Mouse (Mus musculus) CH12.LX (cell line): ENCODE data around the gene Tcam1. TPM values are rescaled to one million over a fixed set of nuclear protein-coding genes. Genes with fewer than 3 reads are reported as not detected.

Experiments
- DNase-seq: peaks from one replicate; pipeline ENCODE4 v3.0.0-alpha.2; 2013; ENCODE audit errors: extremely low read depth
- H3K27ac ChIP-seq: 2 replicates; pipeline ENCODE4 v1.5.1; 2012; ENCODE audit warnings: low read depth, mild to moderate bottlenecking, control low read depth, moderate library complexity; ENCODE audit not compliant: insufficient read depth
- H3K27me3 ChIP-seq: replicated peaks from 2 replicates; pipeline ENCODE3; 2012; ENCODE audit warnings: inconsistent platforms
- H3K36me3 ChIP-seq, 2 experiments: replicated peaks in 1 of 2; 2 replicates each; pipeline versions ENCODE3 to v1.6.1; 2012; ENCODE audit warnings: inconsistent platforms in 1 of 2, low read length in 1 of 2, mild to moderate bottlenecking in 1 of 2, mixed read lengths in 1 of 2, moderate library complexity in 1 of 2; ENCODE audit not compliant: control insufficient read depth in 1 of 2, insufficient read depth in 1 of 2
- H3K4me1 ChIP-seq, 2 experiments: 2 replicates each; pipeline ENCODE4 v1.6.1; 2012; ENCODE audit warnings: inconsistent platforms in 1 of 2, moderate library complexity in 1 of 2; ENCODE audit not compliant: insufficient read depth in 2 of 2, control insufficient read depth in 1 of 2
- H3K4me2 ChIP-seq: 2 replicates; pipeline ENCODE4 v1.6.1; 2012; ENCODE audit warnings: low read depth, mild to moderate bottlenecking, control low read depth; ENCODE audit not compliant: poor library complexity, insufficient read depth, severe bottlenecking
- H3K4me3 ChIP-seq, 3 experiments: fragments of 150-350 bp in 1 of 3; sonication (generic) in 1 of 3; replicated peaks in 1 of 3; 2 replicates each; pipeline versions ENCODE3 to v1.5.1; 2011 to 2012; ENCODE audit warnings: low read depth in 2 of 3, low read length in 2 of 3, mild to moderate bottlenecking in 2 of 3, moderate library complexity in 2 of 3, control low read depth in 1 of 3, improper control_type of control experiment in 1 of 3, inconsistent platforms in 1 of 3, mixed read lengths in 1 of 3; ENCODE audit not compliant: poor library complexity in 1 of 3
- H3K79me2 ChIP-seq: replicated peaks from 2 replicates; pipeline ENCODE4 v1.6.1; 2012; ENCODE audit warnings: mild to moderate bottlenecking, moderate library complexity; ENCODE audit not compliant: control insufficient read depth, poor library complexity, insufficient read depth, severe bottlenecking; ENCODE audit errors: extremely low read depth
- H3K9ac ChIP-seq: 2 replicates; pipeline ENCODE4 v1.6.1; 2012; ENCODE audit warnings: low read depth, mild to moderate bottlenecking, control low read depth, moderate library complexity; ENCODE audit not compliant: insufficient read depth
- H3K9me3 ChIP-seq: replicated peaks from 2 replicates; pipeline ENCODE3; 2012; ENCODE audit warnings: low read length, inconsistent platforms, mixed read lengths
- BHLHE40 ChIP-seq: IDR thresholded peaks from 2 replicates; pipeline ENCODE4 v1.6.1; 2011; ENCODE audit warnings: mild to moderate bottlenecking, low read depth, low read length, improper control_type of control experiment
- CHD1 ChIP-seq: IDR thresholded peaks from 2 replicates; pipeline ENCODE4 v1.6.1; 2012; ENCODE audit warnings: low read depth, low read length, improper control_type of control experiment, inconsistent platforms
- ELF1 ChIP-seq: IDR thresholded peaks from 2 replicates; pipeline ENCODE4 v1.6.1; 2014; ENCODE audit warnings: low read depth, mild to moderate bottlenecking, inconsistent platforms, low read length, improper control_type of control experiment
- ETS1 ChIP-seq: conservative IDR thresholded peaks from 2 replicates; pipeline ENCODE4 v1.6.1; 2012; ENCODE audit warnings: low read depth, mild to moderate bottlenecking, inconsistent platforms, low read length, improper control_type of control experiment, moderate library complexity
- MAX ChIP-seq: IDR thresholded peaks from 2 replicates; pipeline ENCODE4 v1.6.1; 2011; ENCODE audit warnings: low read length, improper control_type of control experiment
- MXI1 ChIP-seq: IDR thresholded peaks from 2 replicates; pipeline ENCODE4 v1.6.1; 2011; ENCODE audit warnings: mild to moderate bottlenecking, low read depth, low read length, improper control_type of control experiment
- NRF1 ChIP-seq: IDR thresholded peaks from 2 replicates; pipeline ENCODE4 v1.6.1; 2014; ENCODE audit warnings: low read depth, mild to moderate bottlenecking, inconsistent platforms, low read length, improper control_type of control experiment, moderate library complexity
- PAX5 ChIP-seq: IDR thresholded peaks from 2 replicates; pipeline ENCODE4 v1.6.1; 2012; ENCODE audit warnings: low read length, inconsistent platforms, mixed read lengths
- POLR2AphosphoS2 ChIP-seq: IDR thresholded peaks from 2 replicates; pipeline ENCODE4 v1.6.1; 2011; ENCODE audit warnings: low read depth, low read length, improper control_type of control experiment
- RAD21 ChIP-seq: IDR thresholded peaks from 2 replicates; pipeline ENCODE4 v1.6.1; 2011; ENCODE audit warnings: low read depth, mild to moderate bottlenecking, low read length, improper control_type of control experiment, moderate library complexity
- RCOR1 ChIP-seq: conservative IDR thresholded peaks from 2 replicates; pipeline ENCODE4 v1.6.1; 2012; ENCODE audit warnings: low read depth, mild to moderate bottlenecking, inconsistent platforms, low read length, improper control_type of control experiment
- SIN3A ChIP-seq: IDR thresholded peaks from 2 replicates; pipeline ENCODE4 v1.6.1; 2012; ENCODE audit warnings: low read length, improper control_type of control experiment, inconsistent platforms
- SMC3 ChIP-seq: IDR thresholded peaks from 2 replicates; pipeline ENCODE4 v1.6.1; 2011; ENCODE audit warnings: low read depth, low read length, improper control_type of control experiment
- TBP ChIP-seq: conservative IDR thresholded peaks from 2 replicates; pipeline ENCODE4 v1.6.1; 2011; ENCODE audit warnings: low read depth, low read length, improper control_type of control experiment
- UBTF ChIP-seq: IDR thresholded peaks from 2 replicates; pipeline ENCODE4 v1.6.1; 2012; ENCODE audit warnings: low read depth, mild to moderate bottlenecking, inconsistent platforms, low read length, improper control_type of control experiment, moderate library complexity
- USF1 ChIP-seq: IDR thresholded peaks from 2 replicates; pipeline ENCODE4 v1.6.1; 2014; ENCODE audit warnings: low read depth, mild to moderate bottlenecking, inconsistent platforms, low read length, improper control_type of control experiment
- USF2 ChIP-seq: conservative IDR thresholded peaks from 2 replicates; pipeline ENCODE4 v1.6.1; 2011; ENCODE audit warnings: low read depth, low read length, improper control_type of control experiment
- ZMIZ1 ChIP-seq: IDR thresholded peaks from 2 replicates; pipeline ENCODE4 v1.6.1; 2012; ENCODE audit warnings: low read depth, mild to moderate bottlenecking, inconsistent platforms, low read length, improper control_type of control experiment
- dilution Hi-C: fragments of 300-500 bp; cut with MboI; formaldehyde crosslinking; loops from 2 replicates; pipeline ENCODE4 v1.14.3; 2020; ENCODE audit warnings: low sequenced_read_pairs; ENCODE audit not compliant: extremely low pct_unique_long_range_greater_than_20kb, extremely low pct_ligation_motif_present
- in situ Hi-C: fragments of 300-500 bp; cut with MboI; formaldehyde crosslinking; loops from 3 replicates; pipeline ENCODE4 v1.14.3; 2019; ENCODE audit warnings: low sequenced_read_pairs, low pct_ligation_motif_present, low pct_unique_long_range_greater_than_20kb, mixed read lengths
- polyA plus RNA-seq: library from polyadenylated mRNA; unstranded; fragments of >175 nt; gene quantifications from 2 replicates; pipeline ENCODE4 v1.2.1, GENCODE M21; 2012; ENCODE audit warnings: low read depth; ENCODE audit not compliant: insufficient read length
- total RNA-seq, 2 experiments: library from RNA; depleted of rRNA; stranded (reverse); fragments of 300-350 nt in 1 of 2; fragments of >200 nt in 1 of 2; gene quantifications; 2 replicates each; pipeline ENCODE4 v1.2.3; 2012 to 2014

The Tcam1 gene
- total and polyA plus RNA-seq, 3 experiments = 0.82 to 5.9 (median 0.99) TPM

- in situ Hi-C loops (loop anchor here (5.0 kb wide), 1 partner anchor 41 kb away; no protein-coding TSS in a partner anchor), dilution Hi-C loops (no loop called here)
- no peak for DNase-seq
- Histone ChIP-seq H3K79me2 (no peaks in the 10 kb centered on the region), H3K27me3 (peaks cover 4% of the 10 kb centered on the region), H3K36me3 (no peaks in the 10 kb centered on the region), H3K9ac (no peak overlapping the region), H3K4me2 (no peak overlapping the region), H3K4me3 (no peak overlapping the region), H3K27ac (no peak overlapping the region), H3K9me3 (peaks cover 5% of the 10 kb centered on the region), H3K4me1 (peaks cover 0 to 8% of the 10 kb centered on the region in 2 experiments; a peak in 1 of 4 replicates)
- no peak for TF ChIP-seq PAX5
These were observed 9.7 kb downstream of the Tcam1 start for GRCm38 (mm10) chr11:106286206-106286605.

GRCm38 (mm10) chr11:106286987-106287386, 10.5 kb downstream of the Tcam1 start:
- Histone ChIP-seq H3K36me3 (no peaks in the 10 kb centered on the region), H3K9ac (no peak overlapping the region), H3K4me1 (peaks cover 0 to 14% of the 10 kb centered on the region in 2 experiments; a peak in 2 of 4 replicates), H3K27me3 (peaks cover 4% of the 10 kb centered on the region), H3K4me2 (no peak overlapping the region), H3K27ac (no peak overlapping the region), H3K79me2 (no peaks in the 10 kb centered on the region), H3K9me3 (peaks cover 7% of the 10 kb centered on the region), H3K4me3 (no peak overlapping the region)
- in situ Hi-C loops (loop anchor here (5.0 kb wide), 1 partner anchor 40 kb away; no protein-coding TSS in a partner anchor), dilution Hi-C loops (no loop called here)
- no peak for DNase-seq
- no peak for TF ChIP-seq RAD21
- no peak for TF ChIP-seq MAX
- TF ChIP-seq CHD1 = no peak
- no peak for TF ChIP-seq USF1
- TF ChIP-seq PAX5 = no peak
- TF ChIP-seq BHLHE40 = no peak
- TF ChIP-seq ZMIZ1 = no peak
- TF ChIP-seq UBTF = no peak
- no peak for TF ChIP-seq RCOR1
- no peak for TF ChIP-seq MXI1
- no peak for TF ChIP-seq POLR2AphosphoS2
- no peak for TF ChIP-seq ETS1
- TF ChIP-seq TBP = no peak
- no peak for TF ChIP-seq ELF1
- no peak for TF ChIP-seq SMC3
- TF ChIP-seq USF2 = no peak
- TF ChIP-seq NRF1 = no peak
- TF ChIP-seq SIN3A = no peak
